Mouse (Mus musculus) ZHBTc4 (cell line): ENCODE measurements around the gene Ccdc191.

ENCODE experiments used
- DNase-seq: peaks from one replicate; pipeline ENCODE4 v3.0.0-alpha.2; 2011; ENCODE audit warnings: low read depth, low spot score

Ccdc191 gene

GRCm38 (mm10) chr16:43889208-43890004, at the start of gene Ccdc191:
Ccdc191 (plus strand) TSS chr16:43889800.
- peak; percentile 100 for DNase-seq

DNA sequence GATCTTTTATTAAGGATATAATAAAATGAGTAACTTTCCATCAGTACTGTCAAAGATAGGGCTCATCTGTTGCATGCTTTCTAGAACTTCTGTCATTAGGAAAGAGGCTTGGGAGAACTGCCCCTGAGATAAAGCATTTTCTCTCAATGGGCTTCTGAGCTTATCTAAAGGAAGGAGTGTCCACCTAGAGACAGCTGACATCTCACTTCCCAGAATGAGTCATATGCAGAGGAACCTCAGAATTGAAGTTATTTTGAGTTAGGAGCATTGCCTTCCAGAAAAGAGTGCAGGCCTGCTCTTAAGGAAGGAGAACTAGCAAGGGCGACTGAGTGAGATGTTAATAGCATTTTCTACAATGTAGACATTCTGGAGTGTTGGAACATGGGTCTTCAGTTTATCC, 48.4 kb upstream of the Ccdc191 start:
- no peak for DNase-seq

DNA sequence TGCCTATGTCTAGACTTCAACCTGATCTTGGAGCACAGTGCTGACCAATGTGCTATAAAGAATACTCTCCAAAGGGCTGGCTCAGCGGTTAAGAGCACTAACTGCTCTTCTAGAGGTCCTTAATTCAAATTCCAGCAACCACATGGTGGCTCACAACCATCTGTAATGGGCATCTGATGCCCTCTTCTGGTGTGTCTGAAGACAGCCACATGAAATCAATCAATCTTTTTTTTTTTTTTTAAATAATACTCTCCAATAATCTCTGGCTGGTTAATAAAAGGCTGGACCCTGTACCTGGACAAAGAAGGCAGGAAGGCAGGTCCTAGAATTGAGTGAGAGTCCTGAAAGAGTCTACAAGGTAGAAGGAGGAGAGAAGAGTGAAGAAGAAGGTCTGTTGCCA, 39.8 kb upstream of the Ccdc191 start:
- no peak for DNase-seq

DNA sequence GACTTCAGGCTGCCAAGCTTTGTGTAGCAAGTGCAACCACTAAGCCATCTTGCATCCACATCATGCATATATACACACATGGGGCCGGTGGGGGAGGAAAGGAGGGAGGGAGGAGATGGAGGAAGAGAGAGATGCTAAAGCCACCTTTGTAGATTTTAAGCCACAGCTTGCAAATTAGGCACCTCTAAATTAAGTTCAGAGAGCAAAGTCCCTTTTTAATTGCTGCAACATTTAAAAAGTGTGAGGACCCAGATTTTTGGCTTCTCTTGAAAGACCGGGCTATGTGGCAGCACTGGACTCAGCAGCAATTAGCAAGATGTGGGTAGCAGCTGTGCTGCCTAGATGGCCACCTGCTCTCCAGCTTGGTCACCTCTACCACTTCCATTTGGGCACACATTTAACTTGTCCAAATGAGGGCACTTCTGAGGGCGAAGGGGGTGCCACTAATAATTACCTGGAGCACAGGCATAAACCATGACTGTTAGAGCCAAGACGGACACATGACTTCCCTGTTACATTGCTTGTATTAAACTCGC, 30.6 kb upstream of the Ccdc191 start:
- DNase-seq, result no peak

GRCm38 (mm10) chr16:43860624-43861023, 29.0 kb upstream of the Ccdc191 start:
- peak; percentile 31 for DNase-seq

DNA sequence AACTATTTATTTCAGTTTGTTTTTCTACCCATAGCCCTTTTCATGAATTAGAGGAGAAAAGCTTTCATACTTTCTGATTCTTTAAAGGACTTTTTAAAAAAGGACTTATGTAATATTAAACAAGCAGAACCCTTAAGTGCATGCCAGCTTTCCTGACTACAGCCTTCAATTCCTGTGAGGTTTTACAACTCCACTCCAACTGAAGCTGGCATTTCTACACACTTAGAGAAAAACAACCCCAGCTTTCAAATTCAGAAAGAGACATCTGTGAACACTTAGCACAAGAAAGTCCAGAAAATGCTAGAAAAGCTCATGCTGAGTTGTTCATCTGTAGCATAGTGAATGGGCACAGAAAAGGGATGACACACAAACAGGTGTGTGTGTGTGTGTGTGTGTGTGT, 19.8 kb upstream of the Ccdc191 start:
- DNase-seq, result no peak

DNA sequence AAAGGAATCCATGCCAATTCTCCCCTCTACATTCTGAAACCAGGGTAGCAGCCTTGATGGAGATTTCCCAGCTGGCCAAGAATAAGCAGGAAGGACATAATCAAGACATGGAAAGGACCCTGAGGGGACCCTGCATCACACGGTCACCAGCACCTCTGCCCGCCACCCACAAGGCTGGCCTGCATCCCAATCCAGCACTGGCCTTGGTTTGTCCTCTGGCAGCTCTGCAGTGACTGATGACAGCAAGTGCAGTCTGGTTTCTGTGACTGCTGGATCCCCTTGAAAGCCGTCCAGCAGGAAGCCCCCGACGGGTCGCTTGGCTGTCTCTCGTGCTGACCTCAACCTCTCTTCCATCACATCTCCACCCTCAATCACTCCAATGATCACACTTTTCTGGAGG, 18.2 kb upstream of the Ccdc191 start:
- no peak for DNase-seq

DNA sequence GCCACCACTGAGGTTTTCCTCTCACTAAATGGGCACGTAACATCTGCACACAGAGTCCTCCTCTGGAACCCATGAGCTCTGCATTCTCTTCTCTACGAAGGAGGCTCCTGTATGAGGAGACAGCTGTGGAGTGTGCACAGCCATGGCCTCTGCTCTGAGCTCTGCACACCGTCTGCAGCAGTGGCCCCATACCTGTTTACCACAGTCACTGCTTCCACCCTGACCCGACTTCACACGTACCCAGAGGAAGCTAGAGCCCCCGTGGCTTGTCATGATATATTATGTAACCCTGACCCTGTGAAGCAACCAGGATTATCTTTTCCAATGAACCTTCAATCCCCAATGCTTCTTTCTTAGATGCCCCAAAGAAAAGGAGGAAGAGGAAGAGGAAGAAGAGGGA, 9.8 kb upstream of the Ccdc191 start:
- DNase-seq, result no peak

- peak; percentile 66 for DNase-seq
These were observed 8.0 kb upstream of the Ccdc191 start for GRCm38 (mm10) chr16:43881636-43882035.

DNA sequence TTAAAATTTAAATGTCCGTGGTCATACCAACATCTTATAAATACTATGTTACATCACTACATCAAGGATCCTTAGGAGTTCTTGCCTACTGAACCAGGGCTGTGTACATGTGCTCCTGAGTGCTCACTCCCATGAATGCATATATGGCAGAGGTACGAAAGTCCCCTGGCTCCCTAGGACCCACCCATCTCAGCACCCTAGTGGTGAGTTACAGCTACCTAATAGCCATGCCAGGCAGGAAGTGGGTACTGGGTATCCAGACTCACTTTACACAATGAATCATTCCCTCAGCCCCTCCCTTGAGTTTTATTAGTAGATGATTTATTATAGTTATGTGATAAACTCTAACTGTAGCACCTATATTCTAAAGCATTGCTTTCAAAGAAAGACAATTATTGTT, 7.3 kb upstream of the Ccdc191 start:
- DNase-seq, result no peak

DNA sequence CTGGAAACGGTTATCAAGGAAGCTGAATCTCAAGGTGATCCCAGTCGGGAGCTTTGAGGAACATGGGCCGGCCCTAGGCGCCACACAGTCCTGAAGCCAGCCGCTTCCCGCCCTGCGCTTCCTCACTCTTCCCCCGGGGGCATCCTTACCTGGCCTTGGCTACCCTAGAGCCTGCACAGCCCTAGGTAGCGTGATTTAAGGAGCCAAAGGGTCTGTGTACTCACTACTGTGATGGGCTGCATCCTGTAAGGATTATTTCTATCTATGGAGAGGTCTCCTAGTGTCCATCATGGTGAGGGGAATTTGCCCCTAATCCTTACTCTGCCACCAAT, 371 bp downstream of the Ccdc191 start:
- DNase-seq, result no peak

DNA sequence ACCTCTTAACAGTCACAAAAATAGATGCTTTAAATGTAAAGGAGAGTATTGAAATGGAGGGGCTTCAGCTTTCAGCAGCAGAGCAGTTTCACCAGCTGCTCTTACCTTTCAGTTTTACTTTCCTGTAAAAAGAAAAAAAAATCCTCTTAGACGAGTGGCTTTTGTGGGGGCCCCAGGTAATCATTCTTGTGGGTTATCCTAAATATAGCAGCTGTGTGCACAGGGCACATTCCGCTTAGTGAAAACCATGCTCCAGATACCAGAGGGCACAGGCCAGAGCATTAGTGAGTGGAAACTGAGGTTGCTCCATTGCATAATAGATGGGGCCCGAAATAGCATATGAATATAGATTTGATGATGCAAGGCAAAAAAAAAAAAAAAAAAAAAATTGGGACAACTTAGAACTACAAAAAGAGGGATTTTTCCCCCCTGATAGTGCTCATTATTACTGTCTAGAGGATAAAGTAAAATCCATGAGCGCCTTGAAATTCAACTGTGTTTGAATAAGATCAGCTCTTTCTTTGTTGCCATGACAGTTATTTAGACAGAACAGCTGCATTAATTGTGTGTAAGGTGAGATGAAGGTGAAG, 1.2 kb downstream of the Ccdc191 start:
- DNase-seq, result no peak

DNA sequence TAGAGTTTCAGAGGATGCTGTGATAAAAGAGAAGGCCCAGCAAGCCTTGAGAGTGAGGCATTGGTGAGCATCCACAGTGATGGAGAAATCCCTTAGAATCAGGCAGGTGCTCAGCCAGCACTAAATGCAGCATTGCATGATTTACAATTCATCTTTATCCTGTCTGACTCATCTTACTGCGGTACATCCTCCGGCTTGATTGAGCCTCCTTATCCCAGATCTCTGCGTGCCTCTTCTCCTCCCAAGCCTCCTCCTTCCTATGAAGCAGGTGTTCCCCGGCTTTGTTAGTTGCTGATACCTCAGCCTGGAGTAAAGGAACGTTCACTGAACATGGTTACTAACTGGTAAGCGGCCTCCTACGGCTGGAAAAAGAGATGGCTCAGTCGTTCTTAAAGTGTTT, 4.9 kb downstream of the Ccdc191 start:
- DNase-seq, result no peak

DNA sequence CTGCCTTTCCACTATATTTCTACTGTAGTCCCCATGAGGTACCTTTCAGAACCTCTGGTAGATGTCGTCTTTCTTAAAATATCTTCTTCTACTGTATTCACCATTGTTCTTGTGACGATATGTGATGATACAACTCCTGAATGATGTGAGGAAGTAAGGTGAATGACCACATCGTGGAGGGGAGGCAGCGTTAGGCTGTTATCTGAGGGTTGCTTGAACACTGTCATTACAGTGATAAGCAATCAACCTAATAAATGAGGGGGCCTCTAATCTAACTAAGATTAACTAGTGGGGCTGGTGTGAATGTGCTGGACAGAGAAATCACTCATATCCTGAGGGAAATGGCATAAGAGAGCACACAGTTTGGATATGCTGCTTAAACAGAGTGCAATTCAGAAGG, 10.5 kb downstream of the Ccdc191 start:
- DNase-seq, result no peak

- DNase-seq, result no peak
These were observed 11.0 kb downstream of the Ccdc191 start for GRCm38 (mm10) chr16:43900571-43900970.

GRCm38 (mm10) chr16:43908881-43909280, 19.3 kb downstream of the Ccdc191 start:
- peak; percentile 60 for DNase-seq

GRCm38 (mm10) chr16:43918867-43919266, 29.3 kb downstream of the Ccdc191 start:
- DNase-seq, result no peak

DNA sequence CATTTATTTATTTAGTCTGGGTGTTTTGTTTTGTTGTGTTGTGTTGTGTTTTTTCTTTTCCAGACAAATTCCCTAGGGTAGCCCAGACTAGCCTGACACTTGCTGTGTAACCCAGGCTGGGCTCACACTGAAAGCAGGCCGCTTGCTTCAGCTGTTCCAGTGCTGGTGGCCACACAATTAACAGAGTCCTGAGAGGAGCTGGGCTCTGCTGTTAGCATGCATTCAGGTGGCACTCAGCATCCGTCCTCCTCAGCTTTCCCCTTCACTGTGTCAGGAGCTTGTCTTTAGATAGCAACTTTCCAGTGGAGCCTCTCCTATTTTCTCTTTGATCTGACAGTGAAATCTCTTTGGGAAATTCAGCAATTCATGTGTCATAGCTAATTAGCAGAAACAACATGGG, 32.4 kb downstream of the Ccdc191 start:
- no peak for DNase-seq

DNA sequence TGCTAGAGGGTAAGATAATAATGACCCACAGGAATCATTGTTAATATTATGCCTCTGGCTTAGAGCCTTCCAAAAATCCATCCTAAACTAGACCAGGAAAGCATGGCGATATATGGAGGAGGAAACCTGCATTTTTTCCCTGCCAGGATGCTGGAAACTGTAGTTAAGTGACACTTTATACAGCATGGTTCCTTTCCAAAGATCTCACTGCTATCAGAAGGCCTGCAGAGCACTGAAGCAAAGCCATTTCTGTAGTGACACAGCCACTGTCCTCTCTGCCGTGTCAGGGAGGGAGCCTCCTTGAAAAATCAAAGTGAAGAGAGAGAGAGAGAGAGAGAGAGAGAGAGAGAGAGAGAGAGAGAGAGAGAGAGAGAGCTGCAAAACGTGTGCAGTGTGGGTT, 33.0 kb downstream of the Ccdc191 start:
- DNase-seq, result no peak

GRCm38 (mm10) chr16:43925001-43925558, 35.5 kb downstream of the Ccdc191 start:
- DNase-seq, result no peak

- DNase-seq, result peak; percentile 63
These were observed 36.2 kb downstream of the Ccdc191 start for GRCm38 (mm10) chr16:43925846-43926245.

GRCm38 (mm10) chr16:43926341-43926859, 36.8 kb downstream of the Ccdc191 start, which contains the start of gene Qtrt2:
Qtrt2 (minus strand) TSS chr16:43926809.
- DNase-seq, result peak; percentile 94

DNA sequence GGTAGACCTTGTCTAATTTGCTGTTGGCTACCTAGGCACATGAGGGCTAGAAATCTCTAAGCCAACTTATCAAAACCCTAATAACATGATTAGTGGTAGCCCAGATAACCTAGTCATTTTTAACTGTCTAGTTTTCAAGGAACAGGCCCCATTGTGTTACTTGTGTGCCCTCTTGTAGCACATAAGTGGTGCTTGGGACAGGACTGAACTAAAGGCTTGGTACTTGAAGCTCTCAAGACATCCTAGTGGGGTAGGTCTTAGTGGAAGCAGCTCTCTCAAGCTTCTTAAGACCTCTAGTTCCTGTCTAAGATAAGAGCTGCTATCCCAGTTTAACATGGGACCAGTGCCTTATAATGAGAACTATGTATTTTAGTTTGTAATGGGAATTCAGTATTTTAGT, 41.0 kb downstream of the Ccdc191 start:
- DNase-seq, result no peak
